Mouse (Mus musculus) liver, embryonic 11.5 days (tissue): Measurements from ENCODE around the gene Gtpbp10. TPM values are rescaled to one million over a fixed set of nuclear protein-coding genes. Genes with fewer than 3 reads are reported as not detected.

Experiments
- ATAC-seq: fragments of 200-750 bp; cut with Nextera tagmentation; replicated peaks from 2 replicates; pipeline ENCODE4 v1.8.0; 2017; ENCODE audit warnings: moderate number of reproducible peaks, mild to moderate bottlenecking, moderate TSS enrichment, moderate library complexity; ENCODE audit not compliant: low FRiP score
- DNase-seq: peaks from one replicate; pipeline ENCODE4 v3.0.0-alpha.2; 2017; ENCODE audit warnings: low spot score
- H3K27ac ChIP-seq: fragments of 300-500 bp; sonication (generic); 2 replicates; pipeline ENCODE4 v1.5.1; 2014; ENCODE audit warnings: mild to moderate bottlenecking, low read depth, low read length, control low read depth
- H3K27me3 ChIP-seq: fragments of 300-500 bp; sonication (generic); replicated peaks from 2 replicates; pipeline ENCODE4 v1.6.1; 2014; ENCODE audit warnings: low read length, mixed read lengths; ENCODE audit not compliant: control insufficient read depth, insufficient read depth
- H3K36me3 ChIP-seq: fragments of 300-500 bp; sonication (generic); 2 replicates; pipeline ENCODE4 v1.6.1; 2014; ENCODE audit warnings: mild to moderate bottlenecking, low read length, moderate library complexity, mixed read lengths; ENCODE audit not compliant: control insufficient read depth, insufficient read depth
- H3K4me1 ChIP-seq: fragments of 300-500 bp; sonication (generic); replicated peaks from 2 replicates; pipeline ENCODE4 v1.6.1; 2014; ENCODE audit warnings: low read length, mixed read lengths; ENCODE audit not compliant: control insufficient read depth, insufficient read depth
- H3K4me2 ChIP-seq: fragments of 300-500 bp; sonication (generic); 2 replicates; pipeline ENCODE4 v1.6.1; 2014; ENCODE audit warnings: mild to moderate bottlenecking, control low read depth, moderate library complexity
- H3K4me3 ChIP-seq: fragments of 300-500 bp; sonication (generic); 2 replicates; pipeline ENCODE4 v1.5.1; 2014; ENCODE audit warnings: low read depth, low read length, control low read depth
- H3K9ac ChIP-seq: fragments of 300-500 bp; sonication (generic); 2 replicates; pipeline ENCODE4 v1.6.1; 2014; ENCODE audit warnings: low read depth, low read length, control low read depth
- H3K9me3 ChIP-seq: fragments of 300-500 bp; sonication (generic); 2 replicates; pipeline ENCODE4 v1.6.1; 2016; ENCODE audit warnings: low read length, inconsistent platforms, mixed read lengths; ENCODE audit not compliant: control insufficient read depth
- WGBS: fragments of 180-500 bp; shearing (Covaris S2); extraction: QIAGEN DNeasy Blood & Tissue Kit; methylation state at CpG from one replicate; pipeline ENCODE4 v1.1.7; 2014; 5-methylcytosine and 5-hydroxymethylcytosine counted together
- polyA plus RNA-seq: library from polyadenylated mRNA; unstranded; fragments of >200 nt; fragmentation: Nextera tagmentation; extraction: Ambion mirVana; gene quantifications from 2 replicates; pipeline ENCODE4 v1.2.1, GENCODE M21; 2014

Gene Gtpbp10
- polyA plus RNA-seq, 1 experiment from 2014 or later: 24.0 TPM

GRCm38 (mm10) chr5:5508231-5508630 is 51.1 kb downstream of the Gtpbp10 start:
- ATAC-seq (no peak), DNase-seq (no peak)
- Histone ChIP-seq H3K27ac (no peak overlapping the region), H3K36me3 (no peaks in the 10 kb centered on the region; the same call in 1 of the 2 replicates), H3K4me2 (no peak overlapping the region), H3K4me3 (no peak overlapping the region), H3K4me1 (no peaks in the 10 kb centered on the region), H3K27me3 (no peaks in the 10 kb centered on the region), H3K9ac (no peak overlapping the region), H3K9me3 (no peaks in the 10 kb centered on the region)
- 81% methylated on average over 10 of the region's 10 CpGs for WGBS

DNA sequence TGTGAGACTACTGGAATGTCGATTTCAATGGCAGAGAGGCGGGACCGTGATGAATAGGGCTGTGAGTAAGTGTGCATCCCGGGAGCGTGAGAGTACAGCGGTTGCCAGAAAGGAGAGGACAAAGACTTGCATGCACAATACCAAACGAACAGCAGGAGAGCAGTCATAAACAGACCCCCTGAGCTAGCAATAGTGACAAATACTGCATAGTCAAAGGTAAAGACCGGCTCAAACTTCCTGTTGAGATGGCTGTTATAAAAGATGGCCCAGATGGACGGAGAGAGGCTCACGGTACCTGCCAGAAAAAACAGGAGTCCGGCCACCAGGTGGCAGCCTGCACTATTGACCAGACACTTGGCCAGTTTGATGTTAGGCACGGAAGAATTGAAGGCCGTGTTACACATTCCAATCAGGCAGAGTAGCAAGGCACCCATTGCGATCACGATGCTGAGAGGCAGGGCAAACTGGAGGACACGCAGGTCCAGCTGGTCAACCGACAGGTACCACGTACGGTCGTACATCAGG is 51.6 kb downstream of the Gtpbp10 start:
- no peaks in the 10 kb centered on the region for H3K9me3 ChIP-seq
- H3K27me3 ChIP-seq: no peaks in the 10 kb centered on the region
- H3K4me3 ChIP-seq: no peak overlapping the region
- no peaks in the 10 kb centered on the region for H3K4me1 ChIP-seq
- 72% methylated on average over 20 of the region's 20 CpGs for WGBS
- no peaks in the 10 kb centered on the region; the same call in 1 of the 2 replicates for H3K36me3 ChIP-seq
- no peak overlapping the region for H3K4me2 ChIP-seq
- no peak overlapping the region for H3K27ac ChIP-seq
- peak; percentile 46 for DNase-seq
- 0 out of 2 replicates have a peak, but pooled peaks have one; percentile 39 for ATAC-seq
- H3K9ac ChIP-seq: no peak overlapping the region

DNA sequence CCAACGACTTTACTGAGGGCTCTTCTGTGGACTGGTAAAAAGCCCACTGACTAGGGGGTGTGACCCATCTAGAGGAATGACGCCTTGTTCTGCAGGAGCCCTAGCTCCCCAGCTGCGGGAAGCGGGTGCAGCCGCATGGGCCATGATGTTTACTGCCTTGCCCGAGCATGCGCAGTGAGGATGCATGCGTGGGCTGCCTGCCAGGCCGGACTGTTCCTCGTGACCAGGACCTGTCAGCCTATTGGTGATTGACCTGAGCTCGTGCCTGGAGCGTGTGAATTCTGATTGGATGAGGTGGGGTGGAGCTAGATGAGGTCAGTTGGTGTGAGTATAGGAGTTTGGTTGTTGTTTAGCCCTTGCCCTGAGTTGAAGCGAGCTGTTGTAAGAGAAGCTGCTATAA is 54.9 kb downstream of the Gtpbp10 start:
- Histone ChIP-seq H3K9me3 (no peaks in the 10 kb centered on the region), H3K36me3 (no peaks in the 10 kb centered on the region; the same call in 1 of the 2 replicates), H3K27ac (no peak overlapping the region), H3K4me2 (no peak overlapping the region), H3K9ac (no peak overlapping the region), H3K4me1 (no peaks in the 10 kb centered on the region), H3K27me3 (no peaks in the 10 kb centered on the region), H3K4me3 (no peak overlapping the region)
- no peak; the same call in 1 of the 2 replicates for ATAC-seq
- 84% methylated on average over 13 of the region's 13 CpGs for WGBS
- no peak for DNase-seq

DNA sequence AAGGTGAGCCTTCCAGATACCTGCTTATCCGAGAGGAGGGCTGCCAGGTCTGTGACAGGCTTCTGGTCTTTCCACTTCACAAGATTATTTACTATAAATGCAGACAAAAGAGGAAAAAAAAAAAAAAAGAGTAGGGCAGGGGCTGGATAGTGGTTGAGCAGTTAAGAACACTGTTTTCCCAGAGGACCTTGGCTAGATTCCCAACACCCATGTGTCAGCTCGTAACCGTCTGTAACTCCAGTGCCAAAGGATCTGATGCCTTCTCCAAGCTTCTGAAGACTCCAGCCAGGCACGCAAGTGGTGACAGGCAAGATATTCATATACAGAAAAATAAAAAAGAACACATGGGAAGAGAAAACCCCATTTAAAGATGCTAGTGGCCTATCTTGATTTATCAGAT is 56.0 kb downstream of the Gtpbp10 start:
- no peaks in the 10 kb centered on the region; the same call in 1 of the 2 replicates for H3K36me3 ChIP-seq
- no peak overlapping the region for H3K9ac ChIP-seq
- H3K27me3 ChIP-seq: no peaks in the 10 kb centered on the region
- no peaks in the 10 kb centered on the region for H3K9me3 ChIP-seq
- no peak overlapping the region for H3K27ac ChIP-seq
- no peak for DNase-seq
- no peaks in the 10 kb centered on the region for H3K4me1 ChIP-seq
- WGBS: 92% methylated on average over 4 of the region's 4 CpGs
- no peak overlapping the region for H3K4me2 ChIP-seq
- no peak for ATAC-seq
- no peak overlapping the region for H3K4me3 ChIP-seq

GRCm38 (mm10) chr5:5501583-5501982 is 57.8 kb downstream of the Gtpbp10 start:
- no peaks in the 10 kb centered on the region; the same call in 1 of the 2 replicates for H3K36me3 ChIP-seq
- no peak for ATAC-seq

DNA sequence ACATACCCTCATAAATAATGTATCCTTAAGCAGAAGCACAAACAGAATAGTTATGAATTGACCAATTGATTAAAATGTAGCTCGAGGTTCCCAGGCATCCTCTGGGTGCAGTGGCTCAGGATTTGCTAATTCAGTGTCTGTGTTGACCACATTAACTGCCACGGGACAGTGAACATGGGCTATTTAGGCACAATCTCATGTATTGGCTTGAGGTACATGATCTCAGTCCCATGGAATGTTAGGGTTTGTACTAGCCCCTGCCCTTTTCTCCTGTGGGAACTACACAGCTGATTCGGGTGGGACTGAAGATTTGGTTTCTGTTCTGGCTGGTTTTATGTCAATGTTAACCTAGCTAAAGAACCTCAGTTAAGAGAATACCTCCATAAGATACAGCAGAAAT is 62.9 kb downstream of the Gtpbp10 start:
- Histone ChIP-seq H3K27me3 (no peaks in the 10 kb centered on the region), H3K4me1 (no peaks in the 10 kb centered on the region), H3K9me3 (no peaks in the 10 kb centered on the region), H3K9ac (no peak overlapping the region), H3K4me2 (no peak overlapping the region), H3K27ac (no peak overlapping the region), H3K4me3 (no peak overlapping the region), H3K36me3 (no peaks in the 10 kb centered on the region)
- DNase-seq (no peak), ATAC-seq (no peak)
- 61% methylated on average over 3 of the region's 3 CpGs for WGBS

More at GRCm38 (mm10) chr5:5501583-5501982, 57.8 kb downstream of the Gtpbp10 start:
- Histone ChIP-seq H3K27ac (no peak overlapping the region), H3K9ac (no peak overlapping the region), H3K4me2 (no peak overlapping the region), H3K27me3 (no peaks in the 10 kb centered on the region), H3K4me1 (no peaks in the 10 kb centered on the region), H3K4me3 (no peak overlapping the region), H3K9me3 (no peaks in the 10 kb centered on the region)
- WGBS: 83% methylated on average over 2 of the region's 2 CpGs
- DNase-seq: no peak

DNA sequence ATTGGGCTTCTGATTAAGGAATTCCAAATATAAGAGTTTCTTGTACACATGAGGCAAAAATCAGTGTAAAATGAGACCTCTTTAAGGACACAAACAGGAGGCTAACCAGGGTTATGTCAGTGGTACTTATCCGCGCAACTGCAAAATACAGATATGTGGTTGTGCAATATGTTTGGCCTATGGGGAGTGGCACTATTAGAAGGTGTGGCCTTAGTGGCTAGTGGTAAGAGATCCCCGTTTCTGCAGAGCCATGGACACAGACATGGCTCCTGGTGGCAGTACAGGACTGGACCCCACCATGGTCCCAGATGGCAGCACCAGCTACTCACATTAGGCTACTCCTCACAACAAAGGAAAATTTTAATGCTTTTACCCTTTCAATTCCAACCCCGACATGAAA is 64.3 kb downstream of the Gtpbp10 start:
- H3K4me2 ChIP-seq: no peak overlapping the region
- H3K27ac ChIP-seq: no peak overlapping the region
- no peaks in the 10 kb centered on the region for H3K9me3 ChIP-seq
- no peaks in the 10 kb centered on the region for H3K4me1 ChIP-seq
- 66% methylated on average over 4 of the region's 4 CpGs for WGBS
- DNase-seq: no peak
- H3K36me3 ChIP-seq: no peaks in the 10 kb centered on the region
- no peak for ATAC-seq
- no peak overlapping the region for H3K9ac ChIP-seq
- H3K27me3 ChIP-seq: no peaks in the 10 kb centered on the region
- H3K4me3 ChIP-seq: no peak overlapping the region

- H3K4me3 ChIP-seq: no peak overlapping the region
- 38% methylated on average over 16 of the region's 16 CpGs for WGBS
- H3K4me1 ChIP-seq: no peaks in the 10 kb centered on the region
- H3K36me3 ChIP-seq: no peaks in the 10 kb centered on the region
- no peak for DNase-seq
- no peak overlapping the region for H3K27ac ChIP-seq
- no peaks in the 10 kb centered on the region for H3K27me3 ChIP-seq
- no peak overlapping the region for H3K9ac ChIP-seq
- H3K4me2 ChIP-seq: no peak overlapping the region
- ATAC-seq: no peak
- no peaks in the 10 kb centered on the region for H3K9me3 ChIP-seq
Measured at GRCm38 (mm10) chr5:5494269-5495005, 64.9 kb downstream of the Gtpbp10 start.

DNA sequence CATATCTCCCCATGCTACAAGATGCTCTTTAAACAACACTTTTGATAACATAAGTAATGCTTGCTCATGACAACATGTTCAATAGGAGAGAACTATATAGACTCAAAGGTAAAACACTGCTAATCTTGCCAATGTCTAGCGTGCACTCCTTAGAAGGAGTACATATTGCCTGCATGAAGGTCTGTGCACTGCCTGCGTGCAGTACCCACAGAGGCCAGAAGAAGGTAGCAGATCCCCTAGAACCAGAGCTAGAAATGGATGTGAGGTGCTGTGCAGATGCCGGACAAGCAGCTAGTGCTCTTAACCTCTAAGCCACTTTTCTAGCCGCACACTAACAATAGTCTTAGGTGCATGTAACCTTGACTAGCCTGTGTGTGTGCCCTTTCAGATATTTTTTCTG is 67.2 kb downstream of the Gtpbp10 start:
- Histone ChIP-seq H3K27ac (no peak overlapping the region), H3K4me1 (no peaks in the 10 kb centered on the region), H3K36me3 (no peaks in the 10 kb centered on the region), H3K27me3 (no peaks in the 10 kb centered on the region), H3K9me3 (no peaks in the 10 kb centered on the region), H3K4me2 (no peak overlapping the region), H3K4me3 (no peak overlapping the region), H3K9ac (no peak overlapping the region)
- 90% methylated on average over 4 of the region's 4 CpGs for WGBS
- ATAC-seq (no peak), DNase-seq (no peak)
